Mouse (Mus musculus) heart, adult 11 months (tissue): ENCODE measurements around the gene Iscu.

Experiments used
- DNase-seq: peaks from one replicate; pipeline ENCODE4 v3.0.0; 2022

The Iscu gene

GRCm38 (mm10) chr5:113772450-113772895 lies at the start of gene Iscu, which contains the start of gene Sart3:
Gene Iscu, plus strand, starts transcription at chr5:113772748.
Gene Sart3, minus strand, starts transcription at chr5:113772510.
- DNase-seq, result peak; percentile 99

- DNase-seq, result no peak
Observed at GRCm38 (mm10) chr5:113723567-113724237, 48.8 kb upstream of the Iscu start.

- peak; percentile 95 for DNase-seq
Observed at GRCm38 (mm10) chr5:113724446-113724845, 48.1 kb upstream of the Iscu start, which contains the start of gene 1700069L16Rik. Gene 1700069L16Rik, minus strand, starts transcription at chr5:113724772.

- no peak for DNase-seq
Observed at GRCm38 (mm10) chr5:113725417-113725816, 47.1 kb upstream of the Iscu start.

- DNase-seq, result no peak
Observed at GRCm38 (mm10) chr5:113726618-113727017, 45.9 kb upstream of the Iscu start.

- no peak for DNase-seq
Observed at GRCm38 (mm10) chr5:113727238-113727637, 45.3 kb upstream of the Iscu start.

- no peak for DNase-seq
Observed at GRCm38 (mm10) chr5:113728011-113728410, 44.5 kb upstream of the Iscu start.

- no peak for DNase-seq
Observed at GRCm38 (mm10) chr5:113728691-113729090, 43.9 kb upstream of the Iscu start.

- DNase-seq, result no peak
Observed at GRCm38 (mm10) chr5:113730641-113731121, 41.9 kb upstream of the Iscu start.

- DNase-seq, result no peak
Observed at GRCm38 (mm10) chr5:113731174-113731573, 41.4 kb upstream of the Iscu start.

- DNase-seq, result no peak
Observed at GRCm38 (mm10) chr5:113732182-113732581, 40.4 kb upstream of the Iscu start.

GRCm38 (mm10) chr5:113734376-113734775 lies 38.2 kb upstream of the Iscu start:
- no peak for DNase-seq

GRCm38 (mm10) chr5:113735023-113735344 lies 37.6 kb upstream of the Iscu start:
- DNase-seq, result no peak

- DNase-seq, result peak; percentile 100
Observed at GRCm38 (mm10) chr5:113735345-113736112, 37.0 kb upstream of the Iscu start, which contains the start of gene Ficd. Gene Ficd, plus strand, starts transcription at chr5:113735803.

GRCm38 (mm10) chr5:113736113-113736502 lies 36.4 kb upstream of the Iscu start:
- no peak for DNase-seq

- DNase-seq, result no peak
Observed at GRCm38 (mm10) chr5:113736522-113737164, 35.9 kb upstream of the Iscu start.

- DNase-seq, result peak; percentile 91
Observed at GRCm38 (mm10) chr5:113737607-113738237, 34.8 kb upstream of the Iscu start.

GRCm38 (mm10) chr5:113747629-113748028 lies 24.9 kb upstream of the Iscu start:
- no peak for DNase-seq

GRCm38 (mm10) chr5:113748556-113749331 lies 23.8 kb upstream of the Iscu start:
- no peak for DNase-seq

- no peak for DNase-seq
Observed at GRCm38 (mm10) chr5:113751521-113752157, 20.9 kb upstream of the Iscu start.

GRCm38 (mm10) chr5:113755347-113756030 lies 17.1 kb upstream of the Iscu start:
- DNase-seq, result no peak
